Mouse (Mus musculus) B cell, adult 2 months (primary cell): ENCODE measurements at regions not wholly inside any gene's neighbourhood (a gene's known extent, or its start where the extent isn't known, plus 50 kb on each side); places are given as distances from the start of the nearest gene placed in this dataset.

Source experiments
- DNase-seq, 2 experiments: peaks; one replicate each; pipeline ENCODE4 v3.0.0; 2022

DNA sequence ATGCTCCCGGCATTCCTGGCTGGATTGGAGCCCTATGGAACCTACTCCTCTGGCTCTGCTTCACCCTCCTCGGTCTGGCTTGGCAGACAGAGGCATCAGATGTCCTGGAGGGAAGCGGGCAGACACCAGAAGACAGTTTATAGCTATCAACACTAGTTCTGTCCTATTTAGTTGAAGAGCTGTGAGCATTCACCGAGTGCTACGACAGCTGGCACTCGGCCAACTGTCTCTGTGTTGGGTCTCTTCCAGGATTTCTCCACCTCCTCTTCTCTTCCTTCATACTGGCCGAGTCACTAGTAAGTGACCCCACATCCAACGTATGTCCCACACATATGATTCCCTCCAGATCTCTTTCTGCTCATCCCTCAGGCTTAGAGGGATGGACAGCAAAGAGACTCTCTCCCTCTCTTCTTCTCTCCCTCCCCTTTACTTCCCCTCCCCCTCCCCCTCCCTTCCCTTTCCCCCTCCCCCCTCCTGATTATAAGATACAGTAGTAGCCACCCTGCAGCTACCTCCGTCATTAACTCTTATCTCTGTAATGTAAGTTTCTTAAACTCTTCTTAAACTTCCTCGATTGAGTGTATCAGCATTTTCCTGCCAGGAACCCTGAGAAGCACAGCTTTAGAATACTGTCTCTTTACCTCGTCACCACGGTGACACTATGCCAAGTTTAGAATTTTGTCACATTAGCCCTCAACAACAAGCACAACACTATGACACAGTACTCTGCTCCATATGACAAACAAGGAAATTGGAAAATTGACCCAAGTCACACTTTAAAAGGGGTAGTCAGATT, 68.1 kb upstream of the Dab2 start:
- no peak for DNase-seq

DNA sequence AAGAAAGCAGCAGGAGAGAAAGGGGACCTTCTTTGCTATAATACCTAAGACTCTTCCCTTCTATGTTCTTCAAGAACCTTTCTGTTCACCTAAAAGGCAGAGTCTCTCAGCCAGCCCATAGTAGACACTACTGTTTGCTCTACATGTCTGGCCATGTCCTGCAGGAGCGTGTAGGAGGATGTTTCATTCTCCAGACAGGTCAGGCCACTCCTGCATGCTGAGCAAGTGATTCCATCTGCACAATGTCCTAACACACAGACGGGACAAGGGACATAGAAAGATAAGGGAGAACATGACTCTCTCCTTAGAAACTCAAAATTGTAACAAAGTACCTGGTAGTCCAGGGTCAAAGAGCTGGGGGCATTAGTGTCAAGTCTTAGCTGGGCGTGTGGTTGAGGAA, 66.0 kb upstream of the Dab2 start:
- no peak for DNase-seq

DNA sequence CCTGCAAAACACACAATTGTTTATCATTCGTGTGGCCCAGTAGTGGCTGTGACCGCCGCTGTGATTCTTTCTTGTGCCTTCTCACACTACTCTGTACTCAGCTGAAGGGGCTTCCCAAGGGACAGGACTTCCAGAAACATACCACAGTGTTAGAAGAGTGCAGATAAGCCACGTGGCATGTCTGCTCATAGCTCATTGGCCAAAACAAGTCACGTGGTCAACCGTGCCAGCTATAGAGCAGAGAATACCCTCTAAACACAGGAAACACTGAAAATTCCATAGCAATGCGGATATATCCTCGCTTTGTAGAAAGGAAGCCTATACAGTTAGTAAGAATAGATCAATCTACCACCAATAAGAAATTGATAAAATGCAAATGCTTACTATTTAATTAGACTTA, 63.0 kb upstream of the Dab2 start:
- DNase-seq = no peak

DNA sequence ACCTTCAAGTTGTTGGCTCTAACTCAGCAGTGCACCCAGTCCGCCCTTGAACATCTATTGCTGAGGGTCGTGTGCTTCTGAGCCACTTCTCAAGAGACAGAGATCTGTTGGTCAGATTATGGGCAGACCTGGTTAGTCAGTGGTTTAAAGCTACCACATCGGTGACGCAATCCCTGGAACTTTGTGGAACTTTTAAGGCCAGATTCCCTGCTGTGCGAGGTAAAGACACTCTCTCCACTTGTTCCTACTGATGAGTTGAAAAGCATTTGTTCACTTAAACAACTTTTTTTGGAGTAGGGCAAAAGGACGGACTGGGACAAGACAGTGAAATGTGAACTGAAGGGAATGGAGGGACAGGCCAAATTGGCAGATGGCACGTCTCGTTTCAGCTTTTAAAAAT, 61.9 kb upstream of the Dab2 start:
- no peak for DNase-seq

DNA sequence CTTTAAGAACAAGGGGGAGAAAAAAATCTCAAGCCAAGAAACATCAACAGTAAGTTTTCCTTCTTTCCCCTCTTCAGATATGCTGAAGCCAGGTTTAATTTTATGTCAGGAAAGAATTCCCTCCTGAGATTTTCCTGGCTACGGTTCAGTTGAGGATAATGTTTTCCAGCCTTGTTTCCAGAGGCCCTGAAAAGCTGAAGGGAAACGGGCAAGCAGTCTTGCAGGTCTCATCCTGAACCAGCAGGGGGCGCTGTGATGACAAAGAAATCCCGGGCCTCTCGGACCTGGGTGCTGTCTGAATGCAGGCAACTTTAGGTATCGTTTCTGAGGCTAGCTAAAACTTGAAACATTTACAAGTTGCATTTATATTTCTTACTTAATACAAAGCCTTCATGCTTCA, 61.5 kb upstream of the Dab2 start:
- peak; percentile 67 to 71 for DNase-seq

DNA sequence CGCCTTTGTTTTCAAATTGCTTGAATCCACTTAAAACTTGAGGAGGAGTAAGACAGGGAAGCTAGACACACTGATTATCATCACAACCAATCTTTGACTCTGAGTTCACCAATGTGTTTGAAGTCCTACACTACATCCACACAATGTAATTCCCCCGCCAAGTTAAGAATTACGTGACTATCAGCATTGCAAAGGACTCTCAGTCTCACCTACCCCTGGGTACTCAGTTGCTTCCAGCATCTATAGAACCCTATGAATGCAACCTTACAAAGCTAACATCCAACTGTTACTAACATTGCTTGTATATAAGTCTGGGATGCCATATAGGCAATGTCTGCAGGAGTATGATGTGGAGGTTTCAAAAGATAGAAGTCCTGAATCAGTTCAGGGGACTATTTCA, 60.8 kb upstream of the Dab2 start:
- no peak for DNase-seq

DNA sequence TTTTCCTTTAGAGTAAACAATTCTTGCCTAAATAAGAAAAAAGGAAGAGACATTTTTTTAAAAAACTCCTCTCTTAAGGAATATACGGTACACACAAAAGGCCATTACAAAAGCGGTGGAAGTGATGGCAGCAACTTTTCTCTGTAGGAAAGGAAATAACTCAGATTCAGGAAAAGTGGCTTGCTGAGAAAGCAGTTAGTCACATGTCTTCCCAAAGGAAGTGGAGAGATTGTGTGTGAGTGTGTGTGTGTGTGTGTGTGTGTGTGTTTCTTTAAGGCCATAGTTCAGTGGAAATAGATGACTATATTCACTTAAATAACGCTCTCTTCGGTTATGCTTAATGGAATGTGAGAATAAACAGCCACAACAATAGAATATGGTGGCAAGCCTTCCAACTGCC, 57.5 kb upstream of the Dab2 start:
- DNase-seq = no peak

DNA sequence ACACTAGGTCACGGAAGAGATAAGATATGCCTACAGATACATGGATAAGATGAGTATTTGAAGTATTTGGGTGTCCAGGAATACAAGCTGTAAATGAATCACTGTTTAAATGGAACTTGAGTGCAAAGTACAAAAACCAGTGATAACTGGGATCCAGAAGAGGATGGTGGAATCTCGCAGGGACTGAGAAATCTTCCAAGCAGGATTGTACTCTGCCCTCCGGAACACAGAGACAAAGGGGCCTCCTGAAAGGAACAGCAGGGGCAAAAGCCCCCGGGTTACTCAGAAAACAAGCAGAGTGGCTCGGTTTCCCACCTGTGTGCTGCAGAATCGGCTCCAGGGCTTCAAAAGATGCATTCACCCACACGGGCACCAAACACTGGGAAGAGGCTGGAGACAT, 55.2 kb upstream of the Dab2 start:
- no peak for DNase-seq

DNA sequence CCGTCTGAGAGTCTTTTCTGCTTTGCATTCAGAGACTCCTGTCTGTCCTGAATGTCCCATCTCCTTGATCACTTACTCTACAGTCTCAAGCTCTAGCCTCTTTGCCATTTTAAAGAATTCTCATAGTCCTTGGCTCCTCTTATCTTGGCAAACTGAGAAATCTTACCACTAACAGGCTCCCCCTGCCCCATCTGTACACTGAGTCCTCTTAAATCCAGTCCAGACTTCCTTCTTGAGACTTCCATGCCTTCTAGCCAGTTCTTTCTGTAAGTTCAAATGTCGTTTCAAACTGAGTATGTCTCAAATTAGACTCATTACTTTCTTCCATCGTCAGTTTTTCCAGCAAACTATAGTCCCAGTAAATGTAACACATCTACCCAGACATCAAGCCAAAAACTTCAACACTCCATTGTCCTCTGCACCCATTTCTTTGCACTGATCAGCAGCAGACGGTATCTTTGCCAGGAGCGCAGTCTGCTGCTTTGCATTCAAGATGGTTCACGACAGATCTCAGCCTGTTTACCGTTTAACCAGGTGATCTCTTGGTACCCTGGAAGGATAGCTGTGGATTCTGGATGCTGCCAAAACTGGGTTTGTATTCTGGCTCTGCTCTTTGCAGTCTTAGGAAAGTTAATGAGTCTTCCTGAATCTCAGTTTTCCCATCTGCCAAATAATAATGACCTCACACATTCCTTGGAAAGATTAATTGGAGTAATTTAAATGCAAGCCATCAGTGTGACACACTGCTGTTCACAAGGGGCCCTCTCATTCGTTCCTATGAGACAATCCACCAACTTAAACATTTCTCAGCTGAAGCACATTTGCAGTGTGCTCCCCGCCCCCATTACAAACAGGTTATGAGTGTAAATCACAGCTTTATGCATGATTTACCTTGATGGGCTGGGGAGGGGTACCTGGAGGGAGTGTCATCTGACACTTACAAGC, 53.4 kb upstream of the Dab2 start:
- DNase-seq = no peak

DNA sequence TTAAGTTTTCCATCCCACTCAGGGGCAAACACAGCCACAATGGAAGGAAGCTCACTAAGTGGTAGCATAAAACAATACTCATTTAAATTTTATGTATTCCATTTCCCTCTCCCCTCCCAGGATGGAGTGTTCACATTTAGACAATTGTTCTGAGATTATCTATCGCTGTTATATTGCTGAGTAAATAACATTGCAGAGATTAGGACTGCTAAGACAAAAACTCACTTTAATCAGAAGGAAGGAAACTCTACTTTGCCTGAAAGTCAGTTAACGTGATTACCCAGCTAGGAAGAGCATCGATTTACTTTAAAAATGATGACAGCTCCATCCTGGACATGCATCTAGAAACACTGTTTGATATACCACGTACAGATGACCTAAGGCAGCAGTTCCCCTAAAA, 51.1 kb upstream of the Dab2 start:
- no peak for DNase-seq
